Mouse (Mus musculus) neural tube, embryonic 10.5 days (tissue): ENCODE measurements around the gene Tmem104.

Experiments used
- DNase-seq: peaks from one replicate; pipeline ENCODE4 v3.0.0-alpha.2; 2017; ENCODE audit warnings: low spot score; ENCODE audit errors: extremely low spot score

Gene Tmem104

GRCm38 (mm10) chr11:115198932-115199384, 11.7 kb downstream of the Tmem104 start:
- DNase-seq = no peak

DNA sequence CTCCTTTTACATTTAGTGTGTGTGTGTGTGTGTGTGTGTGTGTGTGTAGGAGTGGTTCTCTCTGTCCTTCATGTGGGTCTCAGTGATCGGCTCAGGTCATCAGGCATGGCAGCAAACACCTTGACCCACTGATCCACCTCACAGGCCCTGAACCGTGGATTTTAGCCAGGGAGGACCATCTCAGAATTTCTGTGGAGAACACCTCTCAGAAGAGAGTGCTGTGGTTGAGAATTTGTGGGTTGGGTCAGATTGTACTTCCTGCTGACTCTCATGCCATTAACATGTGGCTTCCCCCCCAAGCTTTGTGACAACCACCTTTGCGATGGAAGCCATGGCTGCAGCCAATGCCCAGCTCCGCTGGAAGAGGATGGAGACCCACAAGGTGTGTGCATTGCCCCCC, 13.2 kb downstream of the Tmem104 start:
- no peak for DNase-seq

- DNase-seq = peak; percentile 82
These were observed 15.0 kb downstream of the Tmem104 start for GRCm38 (mm10) chr11:115202316-115202715.

DNA sequence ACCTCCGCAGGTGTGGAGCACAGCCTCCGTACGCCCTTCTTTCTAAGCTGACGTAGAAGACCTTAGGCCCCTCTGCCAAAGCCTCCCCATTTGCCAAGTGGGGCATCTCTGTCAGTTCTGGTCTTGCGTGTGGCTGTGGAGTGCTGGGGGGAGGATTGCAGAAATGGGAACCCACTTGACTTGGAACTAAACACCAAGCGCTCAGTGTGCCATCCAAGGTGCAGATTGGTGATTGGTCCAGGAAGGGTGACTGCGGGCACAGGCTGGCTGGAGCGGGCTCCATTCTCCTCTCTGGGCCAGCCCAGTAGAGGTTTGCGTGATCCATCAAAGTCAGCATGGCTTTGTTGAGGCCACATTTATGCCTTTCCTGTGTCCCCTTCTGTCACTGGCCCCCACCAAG, 15.5 kb downstream of the Tmem104 start:
- DNase-seq = no peak

DNA sequence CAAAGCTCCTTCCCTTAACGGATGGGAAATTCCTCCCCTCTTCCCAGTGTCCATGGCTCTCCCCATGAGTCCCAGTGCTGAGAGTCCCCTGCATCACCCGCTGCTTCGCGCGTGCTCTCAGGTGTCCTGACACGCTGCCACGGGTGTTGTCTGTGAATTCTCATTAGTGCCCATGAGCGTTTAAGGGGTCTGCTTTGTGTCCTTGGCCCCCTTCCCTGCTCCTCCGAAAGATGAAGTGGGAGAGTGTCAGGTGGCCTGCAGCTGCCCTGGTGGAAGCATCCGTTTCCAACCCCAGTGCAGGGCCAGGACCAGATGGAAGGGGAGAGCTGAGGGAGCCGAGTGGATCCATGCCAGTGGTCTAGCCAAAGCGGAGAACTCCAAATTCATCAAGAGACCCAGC, 20.8 kb downstream of the Tmem104 start:
- DNase-seq = no peak

GRCm38 (mm10) chr11:115208776-115209732, 21.8 kb downstream of the Tmem104 start:
- no peak for DNase-seq

DNA sequence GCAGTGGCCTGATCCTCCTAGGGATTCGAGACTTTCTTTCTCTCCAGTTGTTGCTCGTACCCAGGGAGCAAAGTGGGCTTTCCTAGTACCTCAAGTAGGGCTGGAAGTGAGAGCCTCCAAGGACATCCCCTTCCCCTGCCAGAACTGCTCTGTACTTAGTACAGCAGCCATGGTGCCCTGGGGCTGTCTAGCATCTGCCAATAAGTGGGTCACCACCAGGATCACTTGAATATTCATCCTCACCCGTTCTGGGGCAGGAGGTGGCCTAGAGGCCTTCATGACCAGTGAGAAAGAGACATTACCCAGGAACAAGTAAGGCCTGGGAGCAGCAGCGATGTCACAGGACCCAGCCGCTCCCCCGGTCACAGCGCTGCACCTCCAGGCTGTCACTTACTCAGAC, 22.7 kb downstream of the Tmem104 start:
- DNase-seq = no peak

DNA sequence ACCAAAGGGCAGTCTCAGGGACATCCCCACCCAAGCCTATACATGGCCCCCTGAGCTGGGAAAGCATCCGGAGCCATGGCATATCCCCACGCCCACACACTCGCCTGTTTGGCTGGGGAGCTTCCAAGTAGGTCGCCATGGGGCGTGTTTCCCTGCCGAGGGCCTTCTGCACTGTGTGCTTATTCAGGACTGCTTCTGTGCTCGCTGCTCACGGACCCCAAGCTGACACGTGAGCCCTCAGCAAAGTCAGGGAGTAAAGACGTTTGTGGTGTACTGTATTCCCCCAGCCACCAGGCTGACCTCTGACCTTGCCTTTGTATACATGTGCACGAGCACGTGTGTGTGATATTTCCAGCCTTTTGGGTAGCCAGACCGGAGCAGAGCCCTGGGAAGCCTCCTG, 24.8 kb downstream of the Tmem104 start:
- DNase-seq = no peak

DNA sequence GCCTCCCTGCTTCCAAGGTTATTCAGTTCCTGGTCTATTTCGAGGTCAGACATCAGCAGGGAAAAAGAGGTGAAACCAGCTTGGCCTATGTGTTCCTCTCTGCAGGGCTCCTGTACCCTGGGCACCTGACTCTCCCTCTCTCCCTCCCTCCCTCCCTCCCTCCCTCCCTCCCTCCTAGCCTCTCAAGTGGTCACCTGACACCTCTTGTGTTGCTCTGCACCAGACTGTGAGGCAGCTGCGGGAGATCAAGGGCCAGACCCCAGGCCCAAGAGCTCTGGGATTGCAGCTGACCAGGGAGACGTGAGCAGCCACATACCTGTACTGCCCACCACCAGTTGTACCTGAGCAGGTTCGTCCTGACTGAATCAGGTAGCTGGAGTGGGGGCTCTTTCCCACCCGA, 27.8 kb downstream of the Tmem104 start:
- DNase-seq = no peak

DNA sequence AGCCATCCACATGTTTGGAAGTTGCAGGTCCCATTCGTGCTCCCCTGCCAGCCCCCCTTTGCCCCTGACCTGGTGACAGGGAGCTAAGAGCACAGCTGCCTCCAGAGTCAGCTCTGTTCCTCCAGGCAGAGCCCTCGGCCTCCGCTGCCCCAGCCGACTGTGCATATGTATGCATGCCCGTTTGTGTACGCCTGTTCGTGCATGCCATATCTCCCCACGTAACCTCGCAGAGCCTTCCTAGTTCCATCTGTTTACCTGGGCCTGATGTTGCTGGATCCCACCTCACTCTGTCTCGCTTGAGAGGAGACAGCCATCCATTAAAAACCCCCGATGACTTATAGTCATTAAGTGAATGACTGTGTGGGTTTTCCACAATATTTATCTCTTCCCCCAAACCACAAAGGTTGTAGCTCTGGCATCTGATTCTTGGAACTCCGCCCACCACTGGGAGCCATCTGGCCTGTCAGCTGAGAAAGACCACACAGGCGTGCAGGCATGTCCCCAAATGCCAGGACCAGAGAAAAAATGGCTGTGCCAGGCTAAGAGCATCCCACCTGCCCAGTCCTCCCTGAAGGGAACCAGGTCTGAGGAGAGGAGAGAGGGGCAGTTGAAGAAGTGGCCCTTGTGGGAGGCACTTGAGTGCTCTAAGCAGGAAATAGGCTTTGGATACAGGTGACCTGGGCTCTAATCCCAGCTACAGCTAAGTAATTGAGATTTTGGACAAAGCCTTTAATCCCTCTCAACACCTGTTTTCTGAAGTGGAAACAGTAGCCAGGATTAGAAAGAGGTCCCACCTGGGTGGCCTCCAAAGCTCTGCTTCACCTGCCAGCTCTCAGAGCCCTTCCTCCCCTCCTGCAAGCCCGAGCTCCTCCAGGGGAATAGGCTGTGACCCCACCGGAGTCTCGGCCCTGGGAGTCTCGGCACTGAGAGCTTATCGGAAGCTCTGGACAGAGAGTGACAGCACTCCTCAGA, 30.4 kb downstream of the Tmem104 start:
- no peak for DNase-seq

GRCm38 (mm10) chr11:115219263-115219662, 32.0 kb downstream of the Tmem104 start:
- no peak for DNase-seq

- DNase-seq = no peak
These were observed 32.4 kb downstream of the Tmem104 start for GRCm38 (mm10) chr11:115219685-115220084.

DNA sequence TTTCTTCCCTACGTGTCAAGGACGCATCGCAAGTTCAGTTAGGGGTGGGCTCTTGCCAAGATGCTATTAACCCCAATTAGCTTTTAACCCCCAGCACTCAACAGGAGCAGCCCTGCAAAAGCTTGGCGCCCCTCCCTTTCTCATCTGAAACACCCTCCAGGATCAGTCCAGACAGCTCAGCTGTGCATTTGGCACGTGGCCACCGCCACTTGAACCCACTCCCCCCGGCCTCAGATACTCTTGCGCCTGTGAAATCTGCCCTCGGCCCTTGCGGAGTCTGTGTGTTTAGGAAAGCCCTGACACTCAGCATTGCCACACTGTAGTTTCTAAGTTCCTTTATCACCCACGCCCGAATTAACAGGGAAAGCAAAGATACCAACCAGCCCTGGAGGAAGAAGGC, 34.8 kb downstream of the Tmem104 start:
- DNase-seq = no peak

GRCm38 (mm10) chr11:115222570-115222969, 35.3 kb downstream of the Tmem104 start:
- DNase-seq = no peak

DNA sequence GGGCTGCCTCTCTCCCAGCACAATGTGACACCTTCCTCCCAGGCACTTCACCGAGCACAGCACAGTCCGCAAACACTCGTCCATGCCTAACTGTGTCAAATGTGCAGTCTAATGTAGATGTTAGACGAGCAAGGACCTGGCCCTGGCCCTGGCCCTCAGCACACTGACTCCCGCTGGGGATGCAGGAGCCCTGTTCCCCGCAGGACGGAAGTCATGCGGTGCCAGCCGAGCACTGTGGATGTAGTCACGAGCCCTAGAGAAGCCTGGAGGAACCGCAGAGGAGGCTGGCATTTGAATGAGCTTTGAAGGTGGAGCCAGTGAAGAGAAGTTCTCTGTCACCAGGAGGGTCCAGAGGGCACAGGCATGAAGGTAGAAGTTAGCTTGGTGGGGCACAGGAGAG, 36.2 kb downstream of the Tmem104 start:
- DNase-seq = no peak

DNA sequence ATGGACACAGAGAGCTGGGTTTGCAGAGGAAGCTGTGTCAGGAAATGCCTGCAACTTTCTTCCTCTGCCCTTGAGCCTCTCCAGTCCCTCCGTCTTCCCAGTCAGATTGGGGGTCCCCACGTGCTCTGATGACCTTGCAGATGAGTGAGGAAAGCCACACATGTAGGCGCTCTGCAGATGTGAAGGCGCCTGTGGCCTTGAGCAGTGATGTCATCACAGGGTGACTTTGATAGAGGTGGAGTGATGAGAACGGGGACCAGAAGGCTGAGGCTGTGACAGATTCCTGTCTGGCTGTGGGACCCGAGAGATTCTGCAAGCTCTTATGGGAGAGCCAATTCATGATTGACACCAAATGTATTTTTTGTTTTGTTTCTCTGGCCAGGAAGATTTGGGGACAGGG, 36.6 kb downstream of the Tmem104 start:
- DNase-seq = no peak

DNA sequence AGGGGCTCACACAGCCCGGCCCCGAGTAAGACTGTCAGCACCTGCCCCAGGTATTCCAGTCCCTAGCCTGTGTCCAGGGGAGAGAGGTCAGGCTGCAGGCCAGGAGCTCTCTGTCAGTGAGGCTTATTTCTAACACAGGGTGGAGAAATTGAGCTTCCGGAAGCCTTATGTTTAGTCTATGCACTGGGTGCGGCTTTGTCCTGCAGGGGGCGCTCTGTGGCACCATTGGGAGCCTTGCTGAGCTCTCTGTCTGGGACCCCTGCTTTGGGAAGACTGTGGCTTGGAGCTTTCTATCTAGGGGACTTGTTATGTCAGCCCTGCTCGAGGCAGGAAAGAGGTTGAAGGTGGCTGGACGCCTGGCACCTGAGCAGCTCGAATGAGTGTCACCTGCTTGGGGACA, 37.6 kb downstream of the Tmem104 start:
- peak; percentile 78 for DNase-seq

- DNase-seq = no peak
These were observed 38.0 kb downstream of the Tmem104 start for GRCm38 (mm10) chr11:115225301-115225700.

GRCm38 (mm10) chr11:115226811-115227491, 39.7 kb downstream of the Tmem104 start:
- DNase-seq = no peak

GRCm38 (mm10) chr11:115227640-115228039, 40.4 kb downstream of the Tmem104 start:
- no peak for DNase-seq

DNA sequence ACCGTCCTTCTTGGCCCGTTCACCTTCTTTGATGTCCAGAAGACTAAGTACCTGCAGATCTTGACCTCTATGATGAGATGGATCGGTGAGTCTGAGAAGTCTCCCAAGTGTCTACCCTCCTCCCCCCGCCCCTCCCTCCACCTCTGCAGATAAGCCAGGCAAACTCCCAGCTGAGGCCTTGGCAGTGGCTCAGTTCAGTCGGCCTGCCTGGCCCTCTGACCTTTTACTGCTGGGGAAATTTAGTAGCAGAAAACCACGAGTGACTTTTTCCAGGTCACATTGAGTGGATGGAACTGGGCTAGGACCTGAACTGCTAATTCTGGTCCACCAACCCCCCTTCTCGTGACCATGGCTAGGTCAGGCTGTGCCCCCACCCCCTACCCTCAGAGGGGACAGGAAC, 41.1 kb downstream of the Tmem104 start:
- no peak for DNase-seq
